Mouse (Mus musculus) G1E-ER4 (cell line): Measurements from ENCODE around the gene Id2. TPM values are rescaled to one million over a fixed set of nuclear protein-coding genes. Genes with fewer than 3 reads are reported as not detected.

Experiments
- GATA1 ChIP-seq: IDR thresholded peaks from one replicate; pipeline ENCODE4 v1.8.0; 2012; ENCODE audit warnings: low read length, inconsistent platforms
- polyA plus RNA-seq: library from polyadenylated mRNA; stranded (reverse); fragments of >175 nt; gene quantifications from 2 replicates; pipeline ENCODE4 v1.2.3, GENCODE M21; 2012

Gene Id2
- not detected in 2 replicates for polyA plus RNA-seq

DNA sequence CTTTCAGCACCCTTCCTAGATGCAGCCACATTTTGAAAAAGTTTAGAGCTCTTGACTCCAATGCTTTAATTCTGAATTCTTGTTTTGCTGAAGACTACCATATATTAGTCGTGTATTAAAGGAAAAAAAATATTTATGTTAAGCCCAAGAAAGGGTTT lies at the start of gene Id2:
Gene Id2, minus strand, starts transcription at position 89 of the 158 bp plus-strand sequence.
- no peak for TF ChIP-seq GATA1

DNA sequence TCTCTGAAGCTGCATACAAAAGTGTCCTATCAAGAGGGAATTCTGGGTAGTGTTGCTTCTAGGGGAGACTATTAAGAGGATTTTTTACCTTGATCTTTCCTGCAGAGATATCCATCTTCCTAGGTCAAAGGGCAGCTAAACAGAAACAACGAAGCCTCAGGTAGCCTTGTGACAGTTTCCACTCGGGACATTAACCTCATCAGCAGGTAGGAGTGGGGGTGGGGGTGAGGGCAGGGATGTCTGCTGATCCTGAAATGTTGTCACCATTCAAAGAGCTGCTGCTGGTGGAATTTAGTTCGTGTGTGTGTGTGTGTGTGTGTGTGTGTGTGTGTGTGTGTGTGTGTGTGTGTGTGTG lies 48.4 kb upstream of the Id2 start:
- no peak for TF ChIP-seq GATA1

DNA sequence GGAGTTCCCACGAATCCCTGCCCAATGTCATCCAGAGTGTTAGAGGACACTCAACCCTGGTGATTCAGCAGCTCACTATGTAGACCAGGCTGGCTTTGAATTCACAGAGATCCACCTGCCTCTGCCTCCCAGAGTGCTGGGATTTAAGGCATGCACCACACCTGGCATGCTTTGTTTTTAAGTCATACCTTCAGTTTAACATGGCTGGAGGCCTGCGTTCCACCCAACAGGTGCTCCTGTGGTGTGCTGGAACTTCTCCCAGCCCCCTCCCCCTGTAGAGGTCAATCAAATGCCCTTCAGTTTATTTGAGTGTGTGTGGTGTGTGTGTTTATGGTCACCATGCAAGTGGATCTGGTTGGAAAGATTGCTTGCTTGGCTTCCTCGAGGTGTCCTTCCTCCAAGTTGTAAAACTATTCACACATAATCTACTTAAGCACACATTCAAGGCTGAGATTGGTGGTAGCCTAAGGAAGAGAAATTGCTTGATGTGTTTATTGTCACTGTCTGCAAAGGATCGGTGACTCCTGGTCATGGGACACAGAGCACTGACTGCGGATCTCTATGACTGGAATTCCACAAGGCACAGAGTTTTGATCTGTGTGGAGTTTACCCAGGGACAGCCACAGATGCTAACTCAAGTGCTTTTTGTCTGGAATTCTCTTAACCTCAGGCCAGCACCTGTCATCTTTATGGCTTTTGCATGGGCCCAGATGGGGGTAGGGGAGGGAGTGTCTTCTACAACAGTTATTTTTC lies 47.8 kb upstream of the Id2 start:
- no peak for TF ChIP-seq GATA1

GRCm38 (mm10) chr12:25143492-25143891 lies 46.6 kb upstream of the Id2 start:
- TF ChIP-seq GATA1, result no peak

- no peak for TF ChIP-seq GATA1
Measured at GRCm38 (mm10) chr12:25142251-25142650, 45.3 kb upstream of the Id2 start.

DNA sequence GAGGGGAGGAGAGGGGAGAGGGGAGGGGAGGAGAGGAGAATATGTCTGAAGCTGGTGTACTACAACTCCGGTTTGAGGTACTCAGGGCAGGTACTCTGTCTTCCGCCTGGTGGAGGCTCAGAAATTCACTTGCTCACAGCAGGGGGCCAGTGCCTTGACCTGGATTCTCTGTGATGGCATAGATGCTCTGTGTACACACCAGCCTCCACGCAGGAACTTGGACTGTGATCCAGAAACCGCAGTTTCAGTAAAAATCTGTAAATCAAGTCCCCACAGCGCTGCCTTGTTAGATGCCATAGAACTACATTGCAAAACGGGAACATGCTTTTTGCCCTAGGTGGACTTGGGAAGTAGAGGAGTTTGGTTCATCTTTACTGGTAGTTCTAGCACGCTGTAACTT lies 44.4 kb upstream of the Id2 start:
- TF ChIP-seq GATA1, result no peak

- no peak for TF ChIP-seq GATA1
Measured at GRCm38 (mm10) chr12:25140115-25140514, 43.2 kb upstream of the Id2 start.

- no peak for TF ChIP-seq GATA1
Measured at GRCm38 (mm10) chr12:25138616-25139015, 41.7 kb upstream of the Id2 start.

DNA sequence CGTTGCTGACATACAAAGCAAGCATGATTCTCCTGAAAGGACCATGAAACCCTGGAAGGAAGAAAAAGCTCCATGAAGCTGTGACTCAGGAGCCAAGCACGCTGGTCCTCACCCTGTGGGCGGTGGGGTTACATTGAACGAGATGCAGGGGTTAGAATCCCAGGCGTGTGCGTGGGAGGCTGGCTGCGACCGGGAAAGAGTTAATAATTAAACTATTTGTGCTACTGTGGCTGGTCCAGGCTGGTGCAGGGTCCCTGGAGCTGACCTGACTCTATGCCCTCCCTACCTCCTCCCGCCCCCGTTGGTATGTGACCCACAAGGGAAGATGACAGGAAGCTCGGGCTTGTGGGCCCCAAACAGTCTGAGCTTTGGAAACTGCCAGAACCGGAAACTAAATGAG lies 35.1 kb upstream of the Id2 start:
- TF ChIP-seq GATA1, result no peak

GRCm38 (mm10) chr12:25127629-25128028 lies 30.7 kb upstream of the Id2 start:
- no peak for TF ChIP-seq GATA1

DNA sequence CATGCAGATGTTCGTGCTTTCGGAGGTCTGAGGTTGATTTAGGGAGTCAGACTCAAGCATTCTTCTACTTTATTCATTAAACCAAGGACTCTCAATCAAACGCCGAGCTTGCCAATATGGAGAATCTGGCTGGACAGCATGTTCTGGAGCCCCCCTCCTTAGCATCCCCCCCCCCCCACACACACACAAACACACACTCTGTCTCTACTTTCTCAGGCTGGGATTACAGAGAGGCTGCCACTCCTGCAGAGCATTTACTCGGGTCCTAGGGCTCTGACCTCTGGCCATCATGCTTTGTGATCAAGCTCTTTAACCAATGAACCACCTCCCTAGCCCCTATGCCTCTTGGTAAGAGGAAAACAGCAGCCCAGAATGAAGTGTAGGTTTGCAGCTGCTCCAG lies 29.3 kb upstream of the Id2 start:
- no peak for TF ChIP-seq GATA1

GRCm38 (mm10) chr12:25125239-25125776 lies 28.4 kb upstream of the Id2 start:
- TF ChIP-seq GATA1, result no peak

- no peak for TF ChIP-seq GATA1
Measured at GRCm38 (mm10) chr12:25124431-25125238, 27.7 kb upstream of the Id2 start.

DNA sequence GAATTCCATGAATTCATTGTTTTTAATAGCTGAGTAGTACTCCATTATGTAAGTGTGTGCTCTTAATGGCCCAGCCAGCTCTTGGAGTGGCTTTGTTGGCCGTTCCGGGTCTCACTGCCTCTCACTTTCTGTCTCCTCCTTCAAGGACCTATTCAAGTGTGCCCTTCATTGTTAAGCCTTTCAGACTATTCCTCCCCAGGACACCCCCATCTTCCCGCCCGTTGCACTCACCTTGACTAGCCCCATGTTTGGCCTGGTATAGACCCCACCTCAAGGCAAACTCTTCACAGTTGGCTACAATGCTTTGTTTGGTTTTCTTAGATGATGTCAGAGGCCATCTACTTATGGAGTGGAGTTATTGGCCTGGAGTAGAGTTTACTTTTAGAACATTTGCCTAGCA lies 23.8 kb upstream of the Id2 start:
- TF ChIP-seq GATA1, result no peak

DNA sequence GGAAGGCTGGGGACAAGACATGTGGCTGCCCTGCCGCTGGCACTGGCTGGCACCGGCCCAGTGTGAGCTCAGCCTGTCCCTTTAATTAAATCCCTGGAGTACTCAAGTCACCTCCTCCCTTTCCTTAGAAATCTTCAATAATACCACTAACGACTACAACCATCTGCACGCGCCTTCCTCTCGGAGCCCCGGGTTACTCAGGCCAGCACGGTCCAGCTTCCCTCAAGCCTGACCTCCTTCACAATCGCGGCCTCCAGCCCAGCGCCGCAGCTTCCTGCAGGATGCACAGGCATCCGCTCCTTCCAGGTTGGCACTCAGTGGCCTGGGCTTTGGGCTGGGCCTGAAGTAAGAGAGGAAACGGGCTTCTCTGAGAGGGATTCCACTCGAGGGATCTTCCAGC lies 22.3 kb upstream of the Id2 start:
- no peak for TF ChIP-seq GATA1

DNA sequence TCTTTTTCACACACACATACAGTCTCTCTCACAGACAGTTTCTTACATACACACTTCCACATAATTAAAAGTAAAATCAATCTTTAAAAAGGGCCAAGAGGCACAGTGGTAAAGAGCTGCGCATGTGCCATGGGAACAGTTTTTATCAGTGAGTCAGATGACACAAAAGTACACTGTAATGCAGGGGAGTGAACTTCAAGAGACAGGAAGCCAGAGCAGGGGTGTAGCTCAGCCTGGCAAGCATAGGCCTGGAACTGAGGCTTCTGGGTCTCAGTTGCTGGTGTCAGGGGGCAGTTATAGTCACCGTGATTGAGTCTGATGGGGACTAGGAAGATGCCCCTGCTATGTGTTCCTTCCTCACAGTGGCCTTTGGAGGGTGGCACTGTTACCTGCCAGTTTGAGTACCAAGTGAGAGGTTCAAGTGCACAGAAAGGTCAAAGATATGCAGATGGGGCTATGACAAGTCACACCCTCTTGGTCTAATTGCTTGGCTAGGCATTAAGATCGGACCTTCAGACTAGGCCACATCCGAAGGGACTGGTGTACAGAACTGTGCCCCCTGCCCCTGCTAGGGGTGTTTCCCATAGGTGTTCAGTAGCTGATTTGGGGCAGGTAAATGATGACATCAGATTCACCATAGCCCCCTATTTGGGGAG lies 21.0 kb upstream of the Id2 start:
- TF ChIP-seq GATA1, result no peak

DNA sequence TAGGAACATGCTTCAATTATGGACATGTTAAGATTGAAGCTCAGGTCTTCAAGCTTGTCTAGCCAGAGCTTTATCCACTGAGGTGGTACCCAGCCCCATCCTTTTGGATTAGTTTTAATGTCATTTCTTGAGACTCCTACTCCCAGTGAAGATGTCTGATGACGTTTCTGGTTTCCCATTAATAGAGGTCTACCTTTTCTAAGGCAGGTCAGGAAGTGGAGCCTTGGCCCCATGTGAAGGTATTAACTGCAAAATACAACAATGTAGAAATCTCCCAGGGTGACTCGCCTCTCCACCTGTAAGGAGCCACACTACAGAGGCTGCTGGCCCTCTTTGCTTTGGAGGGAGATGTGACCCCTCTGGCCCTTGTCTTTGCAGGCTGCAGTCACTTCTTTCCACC lies 19.2 kb upstream of the Id2 start:
- no peak for TF ChIP-seq GATA1
